Comparison of ENCODE assay signal across 16 mouse cellular contexts in the genomic region with DNA sequence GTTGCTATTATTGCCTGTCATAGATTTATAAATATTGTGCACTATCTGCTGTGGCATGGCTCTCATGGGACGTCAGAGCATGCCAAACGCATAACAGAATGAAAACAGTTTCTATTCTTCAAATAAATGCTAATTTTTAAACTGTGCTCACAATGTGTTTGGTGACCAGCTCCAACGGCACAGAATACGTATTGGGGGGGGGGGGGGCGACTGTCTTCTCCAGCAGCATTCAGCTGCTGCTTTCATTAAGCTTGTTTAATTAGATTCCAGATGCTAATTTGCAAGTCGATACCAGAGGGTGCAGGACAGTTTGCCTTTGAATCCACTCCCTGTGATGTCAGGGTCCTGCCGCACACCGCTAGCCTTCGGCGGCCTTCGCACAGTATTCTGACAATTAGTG. TPM values are rescaled to one million over a fixed set of nuclear protein-coding genes. Genes with fewer than 3 reads are reported as not detected.
DNase-seq lines count a peak whose midpoint lies in the region; ATAC-seq lines count a peak whose summit lies in the region.
"Had no signal": no experiment of that assay in that cellular context is flagged by ENCODE, and none has a peak within 500 bp of the region (broad histone marks: within the 10 kb centered on the region; RNA-seq: fewer than 3 reads in every experiment).

No protein-coding gene starts in this region.

- 0 out of 2 replicates have a peak, but pooled peaks cover 2% of the 10 kb centered on the region for H3K36me3 ChIP-seq in forebrain, embryonic 15.5 days
- H3K36me3 ChIP-seq in midbrain, embryonic 12.5 days: 0 out of 2 replicates have a peak, but pooled peaks cover 11% of the 10 kb centered on the region

- no peaks in the 10 kb centered on the region for H3K9me3 ChIP-seq in forebrain, embryonic 15.5 days
- no peaks in the 10 kb centered on the region for H3K9me3 ChIP-seq in midbrain, embryonic 12.5 days
- H3K9me3 ChIP-seq: embryonic facial prominence, embryonic 15.5 days; heart, embryonic 15.5 days; liver, embryonic 13.5 days; megakaryocyte, embryonic 14.5 days; stomach, embryonic 15.5 days had no signal

- H3K9ac ChIP-seq in forebrain, embryonic 15.5 days (replicated peaks): no peak overlapping the region
- no peak overlapping the region; the same call in 1 of the 2 replicates for H3K9ac ChIP-seq in midbrain, embryonic 12.5 days (replicated peaks)
- H3K9ac ChIP-seq: embryonic facial prominence, embryonic 15.5 days; heart, embryonic 15.5 days; liver, embryonic 13.5 days; stomach, embryonic 15.5 days had no signal

- DNase-seq in retina, postnatal 1 day: peak; percentile 11
- no peak for DNase-seq in retina, embryonic 14.5 days (ENCODE audit: low spot score)
- no peak for DNase-seq in ovary, adult 18-20 months (ENCODE audit: low spot score)
- no peak for DNase-seq in left cerebral cortex, adult 8-10 months (ENCODE audit: low spot score in 2 of 2)
- no peak for DNase-seq in cerebellum, postnatal 10 days
- DNase-seq: kidney, adult 9 months; kidney, postnatal 4 days; liver, embryonic 13.5 days; thymus, postnatal 14 days had no signal

- peak; percentile 77 for ATAC-seq in forebrain, embryonic 15.5 days (replicated peaks)
- ATAC-seq in midbrain, embryonic 12.5 days (ENCODE audit: low FRiP score, low read depth): peak; percentile 79
- ATAC-seq: lung, postnatal 0 days had no signal

- H3K27me3 ChIP-seq in forebrain, embryonic 15.5 days: no peaks in the 10 kb centered on the region
- no peaks in the 10 kb centered on the region for H3K27me3 ChIP-seq in midbrain, embryonic 12.5 days
- H3K27me3 ChIP-seq: embryonic facial prominence, embryonic 15.5 days; heart, embryonic 15.5 days; liver, embryonic 13.5 days; megakaryocyte, embryonic 14.5 days; stomach, embryonic 15.5 days had no signal

- H3K4me1 ChIP-seq in forebrain, embryonic 15.5 days: peaks cover 26% of the 10 kb centered on the region
- H3K4me1 ChIP-seq in midbrain, embryonic 12.5 days: peaks cover 28% of the 10 kb centered on the region
- H3K4me1 ChIP-seq: embryonic facial prominence, embryonic 15.5 days; stomach, embryonic 15.5 days had no signal

- 12% methylated on average over 11 of the region's 11 CpGs for WGBS in forebrain, embryonic 15.5 days
- WGBS in midbrain, embryonic 12.5 days: 45% methylated on average over 11 of the region's 11 CpGs

- no peak overlapping the region for H3K4me2 ChIP-seq in forebrain, embryonic 15.5 days (replicated peaks)
- H3K4me2 ChIP-seq in midbrain, embryonic 12.5 days (replicated peaks): 0 out of 2 replicates have a peak overlapping the region, but pooled peaks have one; percentile 9
- H3K4me2 ChIP-seq: embryonic facial prominence, embryonic 15.5 days; heart, embryonic 15.5 days; liver, embryonic 13.5 days; stomach, embryonic 15.5 days had no signal

- no peak overlapping the region for H3K4me3 ChIP-seq in forebrain, embryonic 15.5 days
- no peak overlapping the region for H3K4me3 ChIP-seq in midbrain, embryonic 12.5 days
- H3K4me3 ChIP-seq: embryonic facial prominence, embryonic 15.5 days; heart, embryonic 15.5 days; liver, embryonic 13.5 days; megakaryocyte, embryonic 14.5 days; stomach, embryonic 15.5 days had no signal

- H3K27ac ChIP-seq in forebrain, embryonic 15.5 days (replicated peaks): peak overlapping the region; percentile 42
- peak overlapping the region; percentile 63 for H3K27ac ChIP-seq in midbrain, embryonic 12.5 days (replicated peaks)
- H3K27ac ChIP-seq: embryonic facial prominence, embryonic 15.5 days; heart, embryonic 15.5 days; liver, embryonic 13.5 days; stomach, embryonic 15.5 days had no signal

RNA-seq across cellular contexts. Expression of gene Psmb7, which starts 34.6 kb away (rescaled TPM):
- 302 and 304 TPM in 2 replicates for polyA plus RNA-seq in forebrain, embryonic 15.5 days (2015; fragmentation: Nextera tagmentation; extraction: Ambion mirVana)
- 273 and 282 TPM in 2 replicates for polyA plus RNA-seq in midbrain, embryonic 12.5 days (2016; fragmentation: Nextera tagmentation; extraction: Ambion mirVana)
- total RNA-seq in left cerebral cortex, adult 8-10 months (2022): 100 to 1,000 TPM; 199 to 208 (median 202) TPM
